Mouse (Mus musculus) liver, postnatal 0 days (tissue): ENCODE data around the gene Mettl6.

ENCODE experiments used
- CTCF ChIP-seq: sonication (generic); IDR thresholded peaks from 2 replicates; pipeline ENCODE4 v1.5.1; 2016; ENCODE audit warnings: antibody characterized with exemption, low read depth
- EP300 ChIP-seq: IDR thresholded peaks from 2 replicates; pipeline ENCODE4 v1.6.1; 2016; ENCODE audit warnings: antibody characterized with exemption, low read depth, mild to moderate bottlenecking

- TF ChIP-seq EP300 (no peak), CTCF (no peak)
These were observed 49.1 kb upstream of the Mettl6 start for GRCm38 (mm10) chr14:31543885-31544442.
